Mouse (Mus musculus) c-Kit-negative CD71-positive TER-119-positive erythroid progenitor cells, embryonic 14.5 days (primary cell): Measurements from ENCODE around the gene Zbtb33.
A peak's percentile ranks its signal among the peaks of the same experiment; 100 is the strongest.
"Not testable (repeated sequence)": the region's sequence is repeated elsewhere in the genome, so short reads cannot be mapped to it uniquely, and the experiment has no call there.

Experiments used
- DNase-seq: peaks from one replicate; pipeline ENCODE4 v3.0.0-alpha.2; 2013; ENCODE audit warnings: low read depth, low spot score

Gene Zbtb33

GRCm38 (mm10) chrX:38189552-38190457, at the start of gene Zbtb33:
Gene Zbtb33 (plus strand): TSS chrX:38189793.
- peak; percentile 66 for DNase-seq

DNA sequence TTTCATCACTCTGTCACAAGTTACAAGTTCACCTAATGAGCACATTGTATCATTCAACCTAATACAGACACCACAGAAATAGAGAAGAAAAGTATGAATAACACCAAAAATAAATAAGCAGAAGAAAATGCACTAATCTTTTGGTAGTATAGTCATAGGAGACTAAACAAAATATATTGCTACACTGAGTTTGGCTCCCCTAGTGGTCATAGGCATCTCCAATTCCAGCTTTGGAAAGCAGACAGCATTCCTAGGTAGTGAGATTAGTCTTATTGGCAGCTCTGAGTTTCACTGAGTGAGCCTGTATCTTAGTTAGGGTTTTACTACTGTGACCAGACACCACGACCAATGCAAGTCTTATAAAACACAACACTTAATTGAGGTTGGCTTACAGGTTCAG, 30.5 kb upstream of the Zbtb33 start:
- no peak for DNase-seq

GRCm38 (mm10) chrX:38165315-38165714, 24.3 kb upstream of the Zbtb33 start:
- no peak for DNase-seq

DNA sequence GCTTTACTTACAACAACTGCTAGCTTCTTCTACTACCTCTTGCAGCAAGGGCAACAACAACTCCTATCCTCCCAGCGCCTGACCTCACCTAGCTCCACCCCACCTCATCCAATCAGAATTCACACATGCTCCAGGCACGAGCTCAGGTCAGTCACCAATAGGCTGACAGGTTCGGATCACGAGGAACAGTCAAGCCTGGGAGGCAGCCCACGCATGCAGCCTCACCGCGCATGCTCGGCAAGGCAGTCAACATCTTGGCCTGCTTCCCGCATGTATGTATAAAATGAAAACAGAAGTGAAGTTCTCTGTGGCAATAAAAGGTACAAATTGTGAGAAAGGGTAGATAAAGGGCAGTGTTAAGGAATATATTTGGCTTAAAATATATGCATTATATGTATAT, 23.5 kb upstream of the Zbtb33 start:
- no peak for DNase-seq

GRCm38 (mm10) chrX:38166592-38166991, 23.0 kb upstream of the Zbtb33 start:
- no peak for DNase-seq

GRCm38 (mm10) chrX:38179891-38180310, 9.7 kb upstream of the Zbtb33 start:
- not testable (repeated sequence) for DNase-seq

- DNase-seq, result no peak
These were observed 8.7 kb upstream of the Zbtb33 start for GRCm38 (mm10) chrX:38180656-38181607.

- DNase-seq, result no peak
These were observed 7.9 kb upstream of the Zbtb33 start for GRCm38 (mm10) chrX:38181608-38182258.

- no peak for DNase-seq
These were observed 4.1 kb upstream of the Zbtb33 start for GRCm38 (mm10) chrX:38185520-38185919.

GRCm38 (mm10) chrX:38190458-38190764, 818 bp downstream of the Zbtb33 start:
- no peak for DNase-seq

- no peak for DNase-seq
These were observed 12.2 kb downstream of the Zbtb33 start for GRCm38 (mm10) chrX:38201816-38202215.

GRCm38 (mm10) chrX:38207392-38207791, 17.8 kb downstream of the Zbtb33 start:
- DNase-seq, result no peak

DNA sequence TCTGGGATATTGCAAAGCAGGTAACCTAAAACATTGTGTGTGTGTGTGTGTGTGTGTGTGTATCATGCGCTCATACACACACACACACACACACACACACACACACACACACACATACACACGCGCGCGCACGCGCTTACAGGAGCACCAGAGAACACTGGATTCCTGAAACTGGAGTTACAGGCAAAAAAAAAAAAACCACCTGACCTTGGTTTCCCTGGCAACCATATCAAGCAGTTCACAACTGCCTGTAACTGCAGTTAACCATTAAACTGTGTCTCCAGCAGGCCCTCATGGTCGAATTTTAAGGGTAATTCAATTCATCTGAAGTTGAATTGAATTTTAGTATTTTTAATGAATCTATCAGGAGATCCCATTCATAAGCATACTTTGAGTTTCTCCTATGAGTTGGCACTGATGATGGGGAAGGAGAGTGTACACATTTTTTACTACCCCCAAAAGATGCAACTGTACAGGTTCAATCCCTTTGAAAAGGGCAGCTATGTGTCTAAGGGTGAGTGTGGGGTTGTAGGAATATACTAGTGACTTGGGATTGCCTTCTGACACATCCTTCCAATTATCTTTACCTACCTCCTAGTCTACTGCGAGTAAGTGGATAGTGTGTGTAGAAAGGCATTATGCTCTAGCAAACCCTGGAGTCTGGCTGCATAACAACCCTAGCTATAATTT, 27.5 kb downstream of the Zbtb33 start:
- no peak for DNase-seq

GRCm38 (mm10) chrX:38217676-38217991, 28.0 kb downstream of the Zbtb33 start:
- DNase-seq, result no peak

DNA sequence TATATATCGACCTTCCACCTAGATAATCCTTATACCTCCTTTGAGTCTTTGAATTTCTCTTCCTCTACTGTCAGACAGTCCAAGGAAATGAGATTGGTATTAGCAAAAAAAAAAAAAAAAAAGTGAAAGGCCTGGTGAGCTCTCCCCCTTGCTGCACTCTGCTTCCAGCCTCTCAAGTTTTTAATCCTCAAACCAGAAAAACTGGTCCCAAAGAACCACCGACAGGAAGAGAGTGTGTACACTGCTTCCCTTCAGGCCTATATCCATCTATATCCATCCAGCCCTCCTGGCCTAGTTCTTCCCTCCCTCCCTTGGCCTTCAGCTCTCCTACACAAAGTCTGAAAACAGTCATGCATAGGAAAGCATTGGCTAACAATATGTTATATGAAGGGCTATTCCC, 33.2 kb downstream of the Zbtb33 start:
- DNase-seq, result no peak

DNA sequence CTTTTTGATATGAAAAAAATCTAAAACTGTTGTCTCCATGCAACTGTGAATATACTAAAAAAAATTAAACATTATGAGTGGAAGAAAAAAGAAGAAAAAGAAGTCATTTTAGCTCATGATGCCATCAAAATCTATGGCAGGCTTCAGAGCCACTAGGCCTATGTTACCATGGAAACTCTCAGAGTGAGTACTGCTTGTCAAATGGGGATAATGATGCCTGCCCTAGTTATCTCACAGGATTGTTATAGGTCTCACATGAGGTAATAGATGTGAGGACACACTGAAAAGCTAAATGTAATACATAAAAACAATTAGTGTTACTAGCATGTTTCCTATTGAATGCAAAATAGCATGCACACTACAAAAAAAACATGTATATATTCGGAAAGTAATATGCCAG, 40.3 kb downstream of the Zbtb33 start:
- DNase-seq, result no peak

DNA sequence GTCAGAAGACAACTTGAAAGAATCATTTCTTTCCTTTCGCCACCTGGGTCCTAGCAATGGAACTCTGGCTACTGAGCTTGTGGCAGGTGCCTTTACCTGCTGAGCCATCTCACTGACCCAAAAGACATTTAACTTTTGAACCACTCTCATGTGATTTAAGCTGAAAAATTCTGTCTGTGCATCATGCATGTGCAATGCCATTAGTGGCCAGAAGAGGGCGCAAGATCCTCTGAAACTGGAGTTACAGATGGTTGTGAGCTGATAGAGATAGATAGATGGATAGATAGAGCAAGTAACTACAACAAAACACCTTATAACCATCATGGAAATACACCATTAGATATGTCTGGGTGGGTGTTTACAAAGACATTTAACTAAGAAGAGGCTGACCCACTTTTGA, 48.1 kb downstream of the Zbtb33 start:
- DNase-seq, result peak; percentile 0
